Mouse (Mus musculus): ENCODE measurements around the gene Ltbp3.
A peak's percentile ranks its signal among the peaks of the same experiment; 100 is the strongest.

Ltbp3 gene

DNA sequence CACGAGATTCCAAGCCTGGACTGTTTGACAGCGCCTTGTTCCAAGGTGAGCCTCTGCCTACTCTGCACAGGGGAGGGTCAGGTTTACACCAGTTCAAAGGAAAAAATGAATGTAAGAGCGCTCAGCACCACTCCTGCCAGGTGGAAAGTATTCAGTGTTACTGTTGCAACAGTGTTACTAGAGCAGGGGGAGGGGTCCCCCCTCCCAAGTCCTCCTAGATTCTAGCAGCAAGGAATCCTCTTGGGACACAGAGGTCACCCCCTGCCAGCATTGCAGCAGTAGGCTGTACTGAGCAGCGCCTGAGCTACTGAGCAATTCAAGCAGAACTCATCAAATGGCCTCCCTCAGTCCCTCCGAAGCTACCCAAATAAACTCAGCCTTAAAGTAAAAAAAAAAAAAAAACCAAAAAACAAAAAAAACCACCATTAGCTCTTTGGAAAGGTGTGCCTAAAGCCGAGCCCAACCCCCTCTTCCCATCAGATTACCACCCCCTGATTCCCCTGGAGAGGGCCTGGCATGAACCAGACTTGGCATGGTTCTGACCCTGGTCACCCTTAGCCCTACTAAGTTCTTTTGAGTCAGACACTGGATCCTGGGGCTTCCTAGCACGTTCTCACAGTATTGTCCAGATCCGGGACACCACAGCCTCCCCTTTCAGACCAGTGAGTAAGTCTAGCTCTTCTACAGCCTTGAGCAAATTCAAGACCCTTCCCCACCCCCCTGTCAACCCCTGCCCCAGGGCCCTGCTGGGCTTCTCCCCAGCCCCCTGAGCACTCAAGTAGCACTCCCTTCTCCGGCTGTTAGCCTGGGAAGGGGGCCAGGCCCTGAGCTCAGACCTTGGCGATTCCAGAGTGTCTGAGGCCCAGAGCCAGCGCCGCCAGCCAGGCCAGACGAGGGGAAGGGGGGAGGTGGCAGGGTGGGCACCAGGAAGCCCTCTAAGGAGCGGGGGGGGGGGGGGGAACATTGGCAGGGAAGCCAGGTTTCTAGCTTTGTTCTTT is at the start of gene Ltbp3:
Gene Ltbp3 (plus strand): TSS at position 585 of the 998 bp plus-strand sequence.
- no peak for DNase-seq

DNA sequence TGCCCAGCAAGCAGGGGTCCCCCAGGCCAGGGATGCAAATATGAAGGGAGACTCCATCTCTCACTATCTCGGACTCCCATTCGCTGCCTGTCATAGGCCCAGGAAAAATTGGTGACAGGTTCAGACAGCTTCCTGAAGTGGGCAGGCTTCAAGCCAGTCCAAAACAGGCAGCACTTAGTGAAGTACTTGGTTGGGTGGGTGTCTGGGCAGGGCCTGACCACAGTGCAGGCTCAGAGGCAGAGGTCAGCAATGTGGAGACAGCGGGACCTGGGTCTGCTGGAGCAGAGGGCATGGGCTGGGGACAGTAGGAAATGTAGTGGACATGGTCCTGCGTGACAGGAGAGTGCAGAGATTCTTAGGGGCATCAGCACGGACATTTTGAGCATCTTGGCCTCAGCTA is 49.1 kb upstream of the Ltbp3 start:
- no peak for DNase-seq

DNA sequence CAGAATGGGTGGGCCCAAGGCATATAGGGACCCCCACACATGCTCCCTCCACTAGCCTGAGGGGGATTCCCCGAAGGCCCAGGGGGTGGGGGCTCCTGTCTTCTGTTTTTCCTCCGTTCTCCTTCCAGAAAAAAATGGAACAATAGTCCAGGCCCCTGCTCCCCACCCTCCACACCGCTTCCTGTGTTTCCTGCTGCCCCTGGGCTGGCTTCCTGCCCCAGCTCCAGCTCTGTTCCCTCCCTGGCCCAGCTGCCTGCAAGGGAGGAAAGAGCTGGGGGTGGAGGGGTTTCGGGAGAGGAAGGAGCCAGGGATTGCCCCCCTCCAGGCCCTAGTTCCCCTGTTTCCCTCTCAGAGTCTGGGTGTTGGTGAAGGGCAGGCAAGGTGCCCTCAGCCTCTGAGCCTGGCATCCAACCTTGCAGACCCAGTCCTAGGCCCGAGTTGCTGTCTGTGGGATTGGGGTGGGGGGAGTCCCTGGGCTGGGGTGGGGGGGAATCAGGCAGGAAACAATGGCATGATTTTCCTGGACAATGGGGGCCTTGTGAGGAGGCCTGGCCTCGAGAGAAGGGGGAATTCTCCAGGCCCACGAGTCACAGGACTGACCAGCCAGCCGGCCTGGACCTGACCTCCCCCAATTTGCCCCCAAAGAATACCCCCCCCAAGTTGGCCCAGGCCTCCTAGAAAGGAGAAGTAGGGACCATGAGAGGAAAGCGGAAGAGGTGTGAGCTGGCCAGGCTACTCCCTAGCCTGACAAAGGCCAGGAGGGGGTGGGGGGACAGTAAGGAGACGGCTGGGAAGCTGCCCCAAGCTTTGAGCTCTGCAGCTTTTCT is 48.4 kb upstream of the Ltbp3 start:
- peak; percentile 38 for DNase-seq

DNA sequence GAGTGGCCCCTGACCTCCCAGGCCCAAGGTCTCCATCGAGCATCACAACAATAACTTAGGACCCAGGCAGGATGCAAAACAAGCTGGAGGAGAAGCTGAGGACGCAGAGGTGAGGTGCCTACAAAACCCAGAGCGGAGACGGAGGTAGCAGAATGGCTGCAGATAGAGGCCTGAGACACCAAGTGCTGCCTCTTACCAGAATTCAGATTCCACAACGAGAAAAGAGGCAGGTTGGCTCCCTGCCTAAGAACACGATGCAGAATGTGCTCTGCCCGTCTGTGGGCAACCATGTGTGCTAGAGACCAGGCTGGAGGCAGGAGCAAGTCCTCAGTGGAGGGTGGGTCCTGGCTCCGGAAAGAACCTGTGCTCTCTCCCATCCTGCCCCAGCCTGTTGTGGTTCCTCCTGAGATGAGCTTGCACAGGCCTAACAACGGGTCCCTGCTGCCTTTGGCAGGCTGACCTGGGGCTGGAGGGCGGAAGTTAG is 47.7 kb upstream of the Ltbp3 start:
- no peak for DNase-seq

DNA sequence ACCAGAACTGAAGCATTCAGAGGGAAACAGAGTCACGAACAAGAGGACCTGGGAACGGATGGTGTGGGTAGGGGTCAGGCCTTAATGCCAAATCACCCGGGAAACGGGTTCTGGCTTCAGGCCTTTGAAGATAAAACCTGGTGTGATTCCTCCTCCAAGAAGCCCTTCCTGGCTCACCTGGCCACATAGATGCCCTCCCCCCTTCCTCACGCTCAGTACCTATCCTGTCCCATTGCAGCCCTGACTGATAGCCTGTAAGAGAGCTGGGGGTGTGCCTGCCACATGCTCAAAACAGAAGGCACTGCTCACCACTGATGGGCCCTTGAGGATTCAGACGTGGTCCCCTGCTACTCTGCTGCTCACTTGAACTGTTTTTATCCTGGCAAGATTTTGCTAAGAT is 46.9 kb upstream of the Ltbp3 start:
- no peak for DNase-seq

DNA sequence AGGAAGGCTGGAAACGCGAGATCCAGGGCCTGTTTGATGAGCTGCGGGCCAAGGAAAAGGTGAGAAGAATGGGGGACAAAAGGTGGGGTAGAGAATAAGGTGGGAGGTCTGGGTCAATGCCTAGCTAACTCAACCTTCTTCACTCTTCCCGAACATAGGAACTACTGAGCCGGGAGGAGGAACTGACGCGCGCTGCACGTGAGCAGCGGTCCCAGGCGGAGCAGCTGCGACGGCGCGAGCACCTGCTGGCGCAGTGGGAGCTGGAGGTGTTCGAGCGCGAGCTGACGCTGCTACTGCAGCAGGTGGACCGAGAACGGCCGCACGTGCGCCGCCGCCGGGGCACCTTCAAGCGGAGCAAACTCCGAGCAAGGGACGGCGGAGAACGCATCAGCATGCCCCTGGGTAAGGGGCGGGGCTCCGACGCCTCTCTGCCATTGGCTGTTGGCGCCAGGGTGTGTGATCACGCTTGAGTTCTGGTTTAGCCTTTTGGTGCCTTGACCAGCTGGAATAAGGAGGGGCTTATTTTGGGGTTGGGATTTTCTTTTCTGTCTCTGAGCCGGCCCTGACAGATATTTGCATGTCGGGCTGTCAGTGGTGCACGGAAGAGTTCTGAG is 44.7 kb upstream of the Ltbp3 start:
- DNase-seq: no peak

DNA sequence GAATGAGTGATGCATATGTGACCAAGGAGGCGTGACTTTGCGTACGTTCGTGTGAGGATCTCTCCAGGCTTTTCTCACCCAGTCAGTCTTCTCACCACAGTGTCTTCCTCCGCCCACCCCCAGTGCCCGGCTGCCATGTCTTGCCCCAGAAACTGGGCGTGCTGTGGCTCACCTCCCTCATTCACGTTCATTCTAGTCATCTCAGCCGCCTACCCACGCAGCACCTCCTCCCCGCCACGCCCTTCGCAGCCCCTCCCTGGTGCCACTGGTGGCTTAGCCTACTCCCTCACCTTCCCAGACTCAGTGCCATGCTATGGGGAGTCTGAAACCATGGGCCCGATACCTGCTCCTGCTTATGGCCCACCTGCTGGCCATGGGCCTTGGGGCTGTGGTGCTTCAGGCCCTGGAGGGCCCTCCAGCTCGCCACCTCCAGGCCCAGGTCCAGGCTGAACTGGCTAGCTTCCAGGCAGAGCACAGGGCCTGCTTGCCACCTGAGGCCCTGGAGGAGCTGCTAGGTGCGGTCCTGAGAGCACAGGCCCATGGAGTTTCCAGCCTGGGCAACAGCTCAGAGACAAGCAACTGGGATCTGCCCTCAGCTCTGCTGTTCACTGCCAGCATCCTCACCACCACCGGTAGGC is 36.4 kb upstream of the Ltbp3 start, which contains the start of gene Kcnk7:
Gene Kcnk7 (plus strand): TSS at position 205 of the 638 bp plus-strand sequence.
- peak; percentile 76 for DNase-seq

DNA sequence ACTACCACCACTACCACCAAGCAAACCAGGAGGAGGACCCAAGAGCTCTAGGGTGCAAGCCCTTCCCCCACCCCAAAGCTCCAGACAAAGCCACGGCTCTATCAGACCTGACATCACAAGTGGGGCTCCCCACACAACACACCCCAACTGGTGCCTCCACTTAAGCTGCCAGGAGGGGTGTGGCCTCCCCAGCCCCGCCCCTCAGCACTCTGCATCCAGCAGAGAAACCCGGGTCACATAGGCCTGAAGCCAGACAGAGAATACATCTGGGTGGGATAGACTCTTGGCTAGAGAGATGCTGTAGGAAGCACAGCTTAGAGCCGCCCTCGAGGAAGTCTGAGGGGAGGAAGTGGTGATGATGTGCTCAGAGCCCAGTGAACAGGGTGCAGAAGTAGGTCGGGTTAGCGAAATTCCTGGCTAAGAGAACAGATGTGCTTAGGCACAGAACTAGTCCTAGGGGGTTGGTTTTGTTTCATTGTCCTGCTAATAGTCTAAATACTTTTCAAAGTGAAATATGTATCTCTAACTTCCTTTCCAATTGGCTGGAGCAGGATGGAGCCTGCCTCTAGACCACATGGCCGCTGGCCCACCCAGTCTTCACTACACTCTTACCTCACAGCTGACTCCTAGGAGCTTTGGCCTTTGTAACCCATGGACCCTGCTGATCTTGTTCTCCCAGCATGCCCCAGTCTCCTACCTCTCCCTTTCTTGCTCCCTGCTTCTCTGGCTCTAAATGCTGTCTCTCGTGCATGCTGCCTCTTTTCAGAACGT is 35.7 kb upstream of the Ltbp3 start:
- peak; percentile 83 for DNase-seq

DNA sequence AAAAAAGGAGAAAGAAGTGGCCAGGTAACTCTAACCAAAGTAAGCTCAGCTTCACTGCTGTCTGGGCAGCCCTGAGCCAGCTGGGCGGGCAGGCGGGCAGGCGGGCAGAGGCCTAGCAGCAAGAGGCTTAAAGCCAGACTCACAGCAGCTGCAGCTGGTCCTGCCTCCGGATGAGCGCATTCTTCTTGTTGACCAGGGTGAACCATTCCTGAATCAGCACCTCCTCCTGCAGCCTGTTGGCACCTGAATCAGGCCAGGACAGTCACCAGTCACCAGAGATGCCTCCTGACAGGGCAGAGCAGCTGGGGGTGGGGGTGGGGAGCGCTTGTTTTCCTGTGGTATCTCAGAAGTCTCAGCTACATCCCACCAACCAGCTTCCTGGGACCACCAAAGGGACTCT is 30.6 kb upstream of the Ltbp3 start:
- no peak for DNase-seq

DNA sequence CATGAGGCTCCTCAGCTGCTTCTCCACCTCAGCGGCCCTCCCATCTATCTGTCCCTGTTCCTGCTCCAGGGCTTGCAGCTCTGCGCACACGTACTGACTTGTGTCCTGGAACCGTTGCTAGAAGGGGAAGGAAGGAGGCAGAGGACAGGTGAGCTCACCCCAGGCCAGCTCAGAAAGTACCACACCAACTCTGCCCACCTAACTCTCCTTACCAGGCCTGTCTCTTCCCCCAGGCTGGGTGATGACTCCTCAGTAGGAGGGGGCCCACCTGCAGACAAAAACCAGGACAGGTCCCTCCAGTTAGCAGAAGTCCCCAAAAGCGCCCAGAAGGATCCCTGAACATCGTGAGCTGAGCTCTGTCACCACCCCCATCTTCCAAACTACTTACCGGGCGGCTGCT is 30.1 kb upstream of the Ltbp3 start:
- no peak for DNase-seq

DNA sequence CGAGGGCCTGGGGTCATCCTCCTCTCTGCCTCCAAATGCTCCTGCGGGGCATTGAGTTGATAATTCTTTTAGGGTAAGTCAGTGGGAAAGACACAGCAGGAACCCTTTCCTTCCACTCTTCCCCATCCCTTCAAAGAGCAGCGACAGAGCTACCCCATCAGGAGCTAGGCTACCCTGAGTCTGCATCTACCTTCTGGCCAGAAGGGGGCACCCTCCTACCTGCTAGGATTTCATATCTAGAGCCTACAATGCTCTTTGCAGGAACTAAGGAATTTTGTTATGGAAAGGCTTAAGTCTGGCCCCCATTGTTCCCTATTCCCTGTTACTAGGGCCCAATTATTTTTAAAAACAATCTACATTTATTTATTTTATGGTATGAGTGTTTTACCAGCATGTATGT is 29.5 kb upstream of the Ltbp3 start:
- peak; percentile 76 for DNase-seq

DNA sequence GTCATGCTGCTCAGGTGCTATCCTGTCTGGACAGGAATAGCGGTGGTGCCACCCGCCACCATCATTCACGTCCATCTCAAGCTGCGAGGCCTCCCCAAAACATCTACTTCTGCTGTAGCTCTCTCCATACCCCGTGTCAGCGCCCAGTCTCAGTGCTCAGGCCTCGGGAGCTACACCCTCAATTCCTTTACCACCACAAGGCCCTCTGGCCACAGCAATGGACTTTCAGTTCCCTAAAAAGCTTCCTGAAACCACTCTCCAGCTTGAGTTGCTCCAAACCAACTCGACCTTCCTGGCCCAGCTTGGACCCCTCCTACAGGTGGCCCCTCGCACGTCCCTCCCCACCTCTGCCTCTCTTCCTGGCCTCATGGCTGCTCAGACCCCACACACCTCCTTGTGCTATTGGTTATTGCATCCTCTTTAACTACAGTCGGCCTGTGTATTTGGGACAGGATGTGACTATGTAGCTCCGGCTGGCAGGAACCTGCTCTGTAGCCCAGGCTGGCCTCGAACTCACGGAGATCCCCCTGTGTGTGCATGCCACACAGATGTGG is 28.7 kb upstream of the Ltbp3 start:
- no peak for DNase-seq

DNA sequence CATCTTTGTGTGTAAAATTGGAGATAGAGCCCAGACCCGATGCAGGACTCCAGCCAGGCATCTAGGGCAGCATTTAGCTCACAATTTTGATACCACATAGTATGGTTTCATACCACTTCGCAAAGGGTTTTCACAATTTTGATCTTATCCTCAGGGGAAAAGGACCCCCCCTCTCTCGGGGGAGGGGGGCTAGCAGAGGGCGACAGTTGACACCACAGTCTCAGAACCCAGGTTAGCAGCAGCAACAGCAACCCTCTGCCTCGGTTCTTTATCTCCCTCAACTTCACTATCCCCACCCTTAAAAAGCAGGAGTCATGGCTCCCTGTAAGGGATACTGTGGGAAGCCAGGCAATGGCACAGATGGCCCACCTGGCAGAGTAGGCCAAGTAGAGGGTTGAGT is 27.4 kb upstream of the Ltbp3 start:
- no peak for DNase-seq

DNA sequence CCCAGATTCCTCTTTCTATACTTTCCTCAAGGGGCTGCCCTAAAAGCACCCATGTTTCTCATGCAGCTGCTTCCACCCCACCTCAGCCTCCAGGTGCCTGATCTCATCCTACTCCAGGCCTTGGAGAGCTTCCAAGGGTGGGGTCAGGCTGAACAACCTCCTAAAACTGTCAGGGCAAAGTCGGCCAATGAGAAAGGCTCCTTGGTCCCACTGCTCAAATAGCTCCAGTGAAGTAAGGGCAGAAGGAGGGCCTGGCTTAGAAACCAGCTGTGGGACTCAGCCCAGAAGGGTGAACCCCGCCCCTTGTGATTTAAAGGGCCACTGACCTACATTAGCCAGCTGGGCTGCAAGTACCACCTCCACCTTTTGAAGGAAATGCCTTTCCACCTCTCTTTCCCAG is 27.0 kb upstream of the Ltbp3 start:
- peak; percentile 51 for DNase-seq

DNA sequence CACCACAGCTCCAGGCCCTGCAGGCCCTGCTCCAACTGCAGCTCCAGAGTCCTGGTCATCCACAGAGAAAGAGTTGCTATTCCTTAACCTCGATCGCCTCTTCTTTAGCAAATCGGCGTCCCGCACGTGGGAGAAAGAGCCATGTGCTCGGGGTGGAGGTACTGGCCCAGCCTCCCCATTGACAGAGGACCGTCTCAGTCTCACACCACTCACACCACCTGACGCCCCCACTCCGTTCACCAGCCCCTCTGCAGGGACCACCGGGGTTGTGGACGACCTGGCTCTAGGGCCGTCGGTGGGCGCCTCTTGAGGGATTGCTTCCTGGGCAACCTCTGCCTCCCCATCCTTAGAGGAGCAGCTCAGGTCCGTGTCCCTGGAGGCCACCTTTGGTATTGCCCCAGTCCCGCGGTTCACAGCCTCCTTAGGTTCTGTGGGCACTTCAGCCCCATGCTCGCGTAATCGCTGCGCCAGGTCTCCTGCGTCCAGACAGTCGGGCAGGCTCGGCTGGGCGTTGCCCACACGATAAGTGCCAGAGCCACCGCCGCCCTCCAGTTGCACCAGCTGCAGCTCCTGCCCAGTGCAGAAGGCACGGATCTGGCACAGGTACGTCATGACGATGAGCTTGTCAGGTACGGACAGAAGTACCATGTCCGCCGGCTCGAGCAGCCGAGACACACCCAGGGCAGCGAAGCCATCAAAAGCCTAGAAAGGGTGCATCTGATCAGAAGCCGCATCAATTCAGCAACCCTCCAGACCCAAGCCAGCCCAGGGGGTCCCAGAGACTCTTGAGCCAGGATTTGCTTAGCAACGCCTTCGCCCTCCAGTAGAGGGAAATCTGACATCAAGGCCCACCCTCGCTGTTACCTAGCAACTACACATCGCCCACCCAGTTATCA is 24.7 kb upstream of the Ltbp3 start:
- peak; percentile 53 for DNase-seq

DNA sequence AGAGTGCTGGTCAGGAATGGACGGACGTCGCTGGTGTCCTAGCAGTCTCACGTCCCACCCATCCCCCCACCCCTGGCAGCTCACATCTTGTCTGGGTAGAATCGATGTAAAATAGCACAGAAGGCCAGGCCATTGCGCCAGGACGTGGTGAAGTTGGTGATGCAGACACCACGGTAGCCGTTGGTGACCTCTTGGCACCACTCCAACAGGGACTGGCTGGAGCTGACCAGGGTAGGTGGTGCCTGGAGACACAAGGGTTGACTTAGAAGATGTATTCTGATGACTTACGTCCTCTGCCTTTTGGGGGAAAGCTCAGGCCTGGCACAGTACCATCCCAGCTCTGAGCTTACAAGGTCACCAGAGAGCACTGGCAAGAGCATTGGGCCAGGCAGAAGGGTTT is 23.7 kb upstream of the Ltbp3 start:
- DNase-seq: no peak

DNA sequence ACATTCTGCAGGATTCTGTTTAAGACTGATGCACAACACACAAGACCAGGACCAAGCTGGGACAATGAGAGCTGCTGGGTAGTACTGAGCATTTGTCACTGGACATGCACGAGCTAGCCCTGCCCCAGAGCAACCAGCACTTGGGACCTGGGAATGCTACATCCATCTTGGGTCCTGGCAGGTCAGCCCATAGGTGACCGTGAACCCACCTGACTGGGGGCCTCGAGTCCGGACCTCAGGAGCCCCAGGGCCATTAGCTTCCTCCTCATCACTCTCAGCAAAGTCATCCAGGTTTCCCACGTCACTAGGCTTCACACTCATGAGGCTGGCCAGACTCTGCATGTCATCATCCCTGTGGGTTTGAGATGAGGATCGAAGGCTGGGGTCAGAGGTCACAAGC is 19.5 kb upstream of the Ltbp3 start:
- DNase-seq: no peak

DNA sequence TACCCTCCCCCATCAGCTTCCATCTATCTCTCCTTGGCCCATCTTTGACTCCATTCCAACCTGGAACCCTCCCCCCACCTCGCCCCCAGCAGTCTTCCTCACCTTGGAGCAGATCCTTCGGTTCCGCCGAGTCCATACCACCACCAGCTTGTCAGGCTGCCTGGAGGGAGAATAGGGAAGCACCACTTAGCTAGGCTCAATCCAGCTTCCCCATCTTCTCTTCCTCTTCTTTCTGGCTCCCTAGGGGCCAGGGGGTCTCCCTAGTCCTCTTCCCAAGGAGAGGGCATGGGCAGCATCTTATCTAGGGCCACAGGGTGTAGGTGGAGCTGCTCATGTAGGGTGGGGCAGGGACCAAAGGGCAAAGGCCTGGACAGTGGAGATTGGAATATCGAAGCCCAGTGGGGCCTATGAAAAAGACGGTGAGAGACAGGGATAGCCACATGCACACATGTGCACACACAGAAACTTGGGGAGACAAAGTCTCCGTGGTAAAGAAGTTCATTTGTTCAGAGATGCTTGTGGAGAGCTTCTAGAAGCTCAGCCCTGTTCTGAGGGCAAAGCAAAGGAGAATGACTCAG is 17.8 kb upstream of the Ltbp3 start:
- DNase-seq: peak; percentile 85

DNA sequence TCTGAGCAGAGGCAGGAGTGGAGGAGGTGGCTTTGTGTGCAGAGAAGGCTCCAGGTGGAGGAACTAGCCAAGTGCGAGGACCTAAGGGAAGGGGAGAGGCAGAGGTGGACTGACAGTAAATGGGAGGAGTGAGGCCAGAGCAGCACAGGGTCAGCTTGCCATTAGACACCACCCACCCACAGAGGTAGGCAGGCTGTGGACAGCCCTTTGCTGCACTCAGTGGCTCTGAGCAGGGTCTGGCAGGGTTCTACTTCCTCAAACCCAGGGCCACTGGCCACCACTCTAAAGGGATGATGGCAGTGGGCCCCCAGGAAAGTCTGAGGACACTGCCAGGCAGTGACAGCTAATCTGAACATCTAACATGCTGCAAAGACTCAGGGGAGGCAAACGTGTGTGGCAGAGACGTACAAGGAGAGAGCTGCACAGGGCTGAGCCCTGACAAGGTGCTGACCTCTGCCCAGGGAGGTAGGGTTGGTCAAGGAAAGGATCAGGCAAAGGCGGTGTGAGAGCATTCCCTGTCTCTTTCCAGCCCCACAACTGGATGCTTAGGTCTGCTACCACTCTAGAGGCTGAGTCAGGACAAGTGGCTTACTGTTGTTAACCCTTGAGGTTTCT is 16.7 kb upstream of the Ltbp3 start:
- DNase-seq: peak; percentile 57

DNA sequence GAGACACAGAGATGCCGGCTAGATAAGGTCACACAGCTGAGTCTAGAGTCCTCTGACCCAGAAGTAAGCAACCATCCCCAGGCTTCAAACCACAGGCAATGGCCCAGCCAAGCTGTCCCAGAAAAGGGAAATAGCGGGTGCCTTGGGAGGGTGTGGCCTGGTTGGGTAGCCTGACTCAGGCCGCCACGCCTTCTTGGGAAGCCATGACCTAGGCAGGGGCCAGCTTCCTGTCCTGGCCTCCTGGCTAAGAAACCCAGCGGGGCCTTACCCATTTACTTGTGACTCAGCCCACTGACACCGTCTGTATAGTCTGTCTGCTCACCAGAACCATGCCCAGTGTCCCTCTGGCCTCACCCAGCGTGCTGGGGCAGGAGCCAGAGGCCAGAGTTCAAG is 16.2 kb upstream of the Ltbp3 start:
- peak; percentile 93 for DNase-seq

All from liver (tissue).